Mouse (Mus musculus): ENCODE data around the gene Speer4d. TPM values are rescaled to one million over a fixed set of nuclear protein-coding genes. Genes with fewer than 3 reads are reported as not detected.
"Not testable (repeated sequence)": the region's sequence is repeated elsewhere in the genome, so short reads cannot be mapped to it uniquely, and the experiment has no call there.

The Speer4d gene
- polyA plus RNA-seq (2014; fragmentation: Nextera tagmentation; extraction: Ambion mirVana), result not detected in 2 replicates

DNA sequence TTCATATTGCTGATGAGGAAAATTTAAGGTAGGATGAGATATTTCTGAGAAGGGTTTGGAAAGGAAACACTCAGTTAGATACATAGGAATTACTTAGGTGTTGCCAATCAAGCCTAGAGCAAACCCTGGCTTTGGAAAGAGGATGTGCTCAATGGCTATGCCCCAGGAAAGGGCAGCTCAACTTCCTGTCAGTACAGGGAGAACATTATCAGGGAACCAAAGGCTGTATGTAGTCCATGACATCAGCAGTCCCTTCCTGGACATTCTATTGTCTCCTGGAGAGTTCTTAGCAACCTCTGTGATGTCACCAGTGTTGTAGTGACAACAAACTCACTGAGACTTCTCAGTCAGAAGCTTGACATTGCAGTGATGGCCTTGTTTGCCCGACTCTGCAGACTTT, at the start of gene Speer4d:
Gene Speer4d (plus strand): TSS at position 301 of the 400 bp plus-strand sequence.
- H3K4me1 ChIP-seq (replicated peaks; ENCODE audit: control insufficient read depth, insufficient read depth, low read length); H3K9ac ChIP-seq (ENCODE audit: low read depth, low read length); H3K36me3 ChIP-seq (ENCODE audit: control insufficient read depth, insufficient read depth, low read length); H3K27ac ChIP-seq (ENCODE audit: low read depth, low read length); ATAC-seq (ENCODE audit: low FRiP score); H3K4me2 ChIP-seq (replicated peaks; ENCODE audit: low read depth, low read length); H3K27me3 ChIP-seq (ENCODE audit: control insufficient read depth, insufficient read depth, low read length); H3K9me3 ChIP-seq (ENCODE audit: control insufficient read depth, low read length); DNase-seq (ENCODE audit: low spot score); H3K4me3 ChIP-seq (ENCODE audit: low read depth, low read length): not testable (repeated sequence)
- WGBS, result 73% methylated on average over 1 of the region's 1 CpGs

DNA sequence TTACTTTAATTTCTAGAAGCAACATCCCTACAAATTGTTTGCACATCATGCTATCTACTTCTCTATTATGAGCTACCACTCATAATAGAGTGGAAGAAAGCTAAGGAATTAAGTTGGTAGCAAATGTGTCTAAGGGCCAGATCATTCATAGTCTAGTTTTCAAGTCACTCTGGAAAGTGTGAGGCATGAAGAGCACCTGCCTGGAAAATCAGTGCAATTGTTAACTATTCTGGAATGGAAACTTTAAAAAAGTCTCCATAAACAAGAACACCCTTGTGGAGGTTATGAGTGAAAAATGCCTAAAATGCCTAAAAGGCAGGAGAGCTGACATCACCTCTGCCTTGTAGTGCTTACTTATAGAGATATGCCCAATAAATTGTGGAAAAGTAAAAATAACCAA, 45.1 kb upstream of the Speer4d start:
- H3K27ac ChIP-seq (ENCODE audit: low read depth, low read length); H3K27me3 ChIP-seq (ENCODE audit: control insufficient read depth, insufficient read depth, low read length); H3K9me3 ChIP-seq (ENCODE audit: control insufficient read depth, low read length); DNase-seq (ENCODE audit: low spot score); H3K36me3 ChIP-seq (ENCODE audit: control insufficient read depth, insufficient read depth, low read length); H3K9ac ChIP-seq (ENCODE audit: low read depth, low read length); H3K4me3 ChIP-seq (ENCODE audit: low read depth, low read length); ATAC-seq (ENCODE audit: low FRiP score); H3K4me2 ChIP-seq (replicated peaks; ENCODE audit: low read depth, low read length); H3K4me1 ChIP-seq (replicated peaks; ENCODE audit: control insufficient read depth, insufficient read depth, low read length): not testable (repeated sequence)

DNA sequence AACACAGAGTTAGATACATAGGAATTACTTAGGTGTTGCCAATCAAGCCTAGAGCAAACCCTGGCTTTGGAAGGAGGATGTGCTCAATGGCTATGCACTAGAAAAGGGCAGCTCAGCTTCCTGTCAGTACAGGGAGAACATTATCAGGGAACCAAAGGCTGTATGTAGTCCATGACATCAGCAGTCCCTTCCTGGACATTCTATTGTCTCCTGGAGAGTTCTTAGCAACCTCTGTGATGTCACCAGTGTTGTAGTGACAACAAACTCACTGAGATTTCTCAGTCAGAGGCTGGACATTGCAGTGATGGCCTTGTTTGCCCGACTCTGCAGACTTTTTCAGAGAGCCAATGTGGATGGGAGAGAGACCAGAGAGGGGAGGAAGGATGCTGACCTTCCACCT, 41.8 kb upstream of the Speer4d start, which contains the start of gene Gm21083:
Gene Gm21083 (plus strand): TSS at position 301 of the 400 bp plus-strand sequence.
- not testable (repeated sequence) for H3K4me1 ChIP-seq (replicated peaks; ENCODE audit: control insufficient read depth, insufficient read depth, low read length); ATAC-seq (ENCODE audit: low FRiP score); H3K9ac ChIP-seq (ENCODE audit: low read depth, low read length); H3K27ac ChIP-seq (ENCODE audit: low read depth, low read length); H3K9me3 ChIP-seq (ENCODE audit: control insufficient read depth, low read length); DNase-seq (ENCODE audit: low spot score); H3K4me2 ChIP-seq (replicated peaks; ENCODE audit: low read depth, low read length); H3K27me3 ChIP-seq (ENCODE audit: control insufficient read depth, insufficient read depth, low read length); H3K4me3 ChIP-seq (ENCODE audit: low read depth, low read length); H3K36me3 ChIP-seq (ENCODE audit: control insufficient read depth, insufficient read depth, low read length)
- no CpG with 5 or more reads among the region's 1 CpGs for WGBS

DNA sequence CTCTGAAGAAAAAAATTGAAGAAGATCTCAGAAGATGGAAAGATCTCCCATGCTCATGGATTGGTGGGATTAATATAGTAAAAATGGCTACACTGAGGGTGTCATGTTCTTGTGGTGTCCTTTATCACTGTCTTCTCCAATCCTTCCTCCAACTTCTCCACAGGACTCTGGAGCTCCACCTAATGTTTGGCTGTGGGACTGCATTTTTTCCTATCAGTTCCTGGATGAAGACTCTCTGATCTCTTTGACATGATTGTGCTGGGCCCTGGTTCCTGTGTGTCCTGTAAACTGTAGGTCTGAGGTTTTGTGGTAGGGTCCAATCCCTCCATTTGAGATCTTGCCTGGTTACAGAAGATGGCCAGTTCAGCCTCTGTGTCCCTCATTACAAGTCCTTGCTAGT, 32.5 kb upstream of the Speer4d start:
- not testable (repeated sequence) for H3K27me3 ChIP-seq (ENCODE audit: control insufficient read depth, insufficient read depth, low read length); ATAC-seq (ENCODE audit: low FRiP score)

DNA sequence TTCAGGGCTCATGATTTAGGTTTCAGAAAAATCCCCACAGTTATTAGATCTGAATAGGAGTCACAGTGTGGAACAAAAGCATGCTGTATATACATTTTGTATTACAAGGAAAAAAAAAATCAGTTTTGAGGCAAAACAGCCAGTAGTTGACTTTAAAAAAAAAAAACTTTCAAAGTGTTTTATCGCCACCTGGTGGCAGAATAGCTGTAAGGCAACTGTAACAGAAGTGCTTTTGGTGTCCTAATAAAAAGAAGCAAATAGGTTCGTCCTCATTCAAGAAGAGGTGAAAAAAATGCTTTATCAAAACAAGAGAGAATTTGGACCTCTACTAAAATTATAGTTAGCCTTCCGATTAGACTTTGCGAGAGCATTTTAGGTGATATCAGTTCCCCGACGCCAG, 30.6 kb upstream of the Speer4d start:
- not testable (repeated sequence) for H3K36me3 ChIP-seq (ENCODE audit: control insufficient read depth, insufficient read depth, low read length); H3K9ac ChIP-seq (ENCODE audit: low read depth, low read length); H3K27me3 ChIP-seq (ENCODE audit: control insufficient read depth, insufficient read depth, low read length); H3K27ac ChIP-seq (ENCODE audit: low read depth, low read length); H3K4me1 ChIP-seq (replicated peaks; ENCODE audit: control insufficient read depth, insufficient read depth, low read length); H3K4me3 ChIP-seq (ENCODE audit: low read depth, low read length); ATAC-seq (ENCODE audit: low FRiP score); H3K4me2 ChIP-seq (replicated peaks; ENCODE audit: low read depth, low read length); H3K9me3 ChIP-seq (ENCODE audit: control insufficient read depth, low read length)
- DNase-seq (ENCODE audit: low spot score), result peak; percentile 51
- 25% methylated on average over 6 of the region's 6 CpGs for WGBS

More for the DNA sequence above, 32.5 kb upstream of the Speer4d start:
- H3K9me3 ChIP-seq (ENCODE audit: control insufficient read depth, low read length); DNase-seq (ENCODE audit: low spot score); H3K36me3 ChIP-seq (ENCODE audit: control insufficient read depth, insufficient read depth, low read length); H3K9ac ChIP-seq (ENCODE audit: low read depth, low read length); H3K4me3 ChIP-seq (ENCODE audit: low read depth, low read length); H3K4me1 ChIP-seq (replicated peaks; ENCODE audit: control insufficient read depth, insufficient read depth, low read length); H3K4me2 ChIP-seq (replicated peaks; ENCODE audit: low read depth, low read length); H3K27ac ChIP-seq (ENCODE audit: low read depth, low read length): not testable (repeated sequence)

DNA sequence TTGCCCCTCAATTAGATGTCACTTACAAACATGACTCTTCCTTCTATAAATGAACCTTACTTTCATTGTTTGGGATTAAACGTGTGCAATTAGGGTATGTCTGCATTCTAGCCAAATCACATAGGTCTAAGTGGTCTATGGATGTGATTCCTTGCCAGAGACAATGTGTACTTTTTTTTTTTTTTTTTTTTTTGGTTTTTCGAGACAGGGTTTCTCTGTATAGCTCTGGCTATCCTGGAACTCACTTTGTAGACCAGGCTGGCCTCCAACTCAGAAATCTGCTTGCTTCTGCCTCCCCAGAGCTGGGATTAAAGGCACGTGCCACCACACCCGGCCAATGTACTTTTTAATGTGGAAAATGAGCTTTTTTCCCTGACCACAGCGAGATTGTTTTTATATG, 28.2 kb upstream of the Speer4d start:
- 59% methylated on average over 5 of the region's 5 CpGs for WGBS
- H3K9me3 ChIP-seq (ENCODE audit: control insufficient read depth, low read length); H3K9ac ChIP-seq (ENCODE audit: low read depth, low read length); H3K36me3 ChIP-seq (ENCODE audit: control insufficient read depth, insufficient read depth, low read length); H3K27me3 ChIP-seq (ENCODE audit: control insufficient read depth, insufficient read depth, low read length); H3K27ac ChIP-seq (ENCODE audit: low read depth, low read length); H3K4me1 ChIP-seq (replicated peaks; ENCODE audit: control insufficient read depth, insufficient read depth, low read length); H3K4me3 ChIP-seq (ENCODE audit: low read depth, low read length); H3K4me2 ChIP-seq (replicated peaks; ENCODE audit: low read depth, low read length); DNase-seq (ENCODE audit: low spot score); ATAC-seq (ENCODE audit: low FRiP score): not testable (repeated sequence)

DNA sequence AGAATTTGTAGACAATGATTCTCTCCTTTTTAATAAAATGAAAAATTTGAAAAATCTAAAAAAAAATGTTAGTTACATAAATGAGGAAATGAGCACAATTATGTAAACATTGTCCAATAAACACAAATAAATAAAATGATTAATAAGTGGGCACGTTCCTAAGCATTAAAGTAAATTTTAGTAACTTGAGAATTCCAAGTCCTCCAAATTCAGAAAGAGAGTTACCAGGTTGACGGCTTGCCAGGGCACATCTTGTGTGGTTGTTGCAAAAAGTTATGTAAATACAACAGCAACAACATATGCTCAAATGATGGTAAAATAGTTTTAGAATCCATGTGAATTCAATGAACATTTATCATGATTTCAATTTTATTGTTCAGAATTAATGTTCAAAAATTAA, 27.3 kb upstream of the Speer4d start:
- not testable (repeated sequence) for H3K9me3 ChIP-seq (ENCODE audit: control insufficient read depth, low read length); H3K27ac ChIP-seq (ENCODE audit: low read depth, low read length); H3K36me3 ChIP-seq (ENCODE audit: control insufficient read depth, insufficient read depth, low read length); H3K4me1 ChIP-seq (replicated peaks; ENCODE audit: control insufficient read depth, insufficient read depth, low read length); H3K9ac ChIP-seq (ENCODE audit: low read depth, low read length); H3K4me2 ChIP-seq (replicated peaks; ENCODE audit: low read depth, low read length); H3K4me3 ChIP-seq (ENCODE audit: low read depth, low read length); DNase-seq (ENCODE audit: low spot score); H3K27me3 ChIP-seq (ENCODE audit: control insufficient read depth, insufficient read depth, low read length)
- WGBS, result 77% methylated on average over 2 of the region's 2 CpGs
- peak; percentile 89 for ATAC-seq (ENCODE audit: low FRiP score)

DNA sequence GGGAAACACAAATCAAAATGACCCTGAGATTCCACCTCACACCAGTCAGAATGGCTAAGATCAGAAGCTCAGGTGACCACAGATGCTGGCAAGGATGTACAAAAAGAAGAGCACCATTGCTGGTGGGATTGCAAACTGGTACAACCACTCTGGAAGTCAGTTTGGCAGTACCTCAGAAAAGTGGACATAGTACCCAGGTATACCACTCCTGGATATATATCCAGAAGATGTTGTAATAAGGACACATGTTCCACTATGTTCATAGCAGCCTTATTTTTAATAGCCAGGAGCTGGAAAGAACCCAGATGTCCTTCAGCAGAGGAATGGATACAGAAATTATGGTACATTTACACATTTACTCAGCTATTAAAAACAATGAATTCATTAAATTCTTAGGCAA, 20.0 kb upstream of the Speer4d start:
- H3K4me2 ChIP-seq (replicated peaks; ENCODE audit: low read depth, low read length); H3K27me3 ChIP-seq (ENCODE audit: control insufficient read depth, insufficient read depth, low read length); DNase-seq (ENCODE audit: low spot score); H3K9ac ChIP-seq (ENCODE audit: low read depth, low read length); H3K4me1 ChIP-seq (replicated peaks; ENCODE audit: control insufficient read depth, insufficient read depth, low read length); H3K36me3 ChIP-seq (ENCODE audit: control insufficient read depth, insufficient read depth, low read length); H3K4me3 ChIP-seq (ENCODE audit: low read depth, low read length); H3K27ac ChIP-seq (ENCODE audit: low read depth, low read length): not testable (repeated sequence)
- H3K9me3 ChIP-seq (ENCODE audit: control insufficient read depth, low read length), result peaks cover 12% of the 10 kb centered on the region
- 0 out of 2 replicates have a peak, but pooled peaks have one; percentile 55 for ATAC-seq (ENCODE audit: low FRiP score)

GRCm38 (mm10) chr5:15600342-15600741, 18.5 kb upstream of the Speer4d start:
- WGBS, result 41% methylated on average over 4 of the region's 4 CpGs
- H3K27me3 ChIP-seq (ENCODE audit: control insufficient read depth, insufficient read depth, low read length); H3K27ac ChIP-seq (ENCODE audit: low read depth, low read length); H3K4me1 ChIP-seq (replicated peaks; ENCODE audit: control insufficient read depth, insufficient read depth, low read length); H3K4me2 ChIP-seq (replicated peaks; ENCODE audit: low read depth, low read length); H3K36me3 ChIP-seq (ENCODE audit: control insufficient read depth, insufficient read depth, low read length); H3K9ac ChIP-seq (ENCODE audit: low read depth, low read length); H3K4me3 ChIP-seq (ENCODE audit: low read depth, low read length); ATAC-seq (ENCODE audit: low FRiP score); DNase-seq (ENCODE audit: low spot score): not testable (repeated sequence)
- peaks cover 12% of the 10 kb centered on the region for H3K9me3 ChIP-seq (ENCODE audit: control insufficient read depth, low read length)
